Mouse (Mus musculus): ENCODE data around the gene Asb18.

Asb18 gene

GRCm38 (mm10) chr1:89999858-90000257 lies 14.6 kb downstream of the Asb18 start:
- TF ChIP-seq GATA4 (IDR thresholded peaks at IDR 0.05; ENCODE audit: insufficient replicate concordance, low read length) = no peak

GRCm38 (mm10) chr1:89998696-89999095 lies 15.8 kb downstream of the Asb18 start:
- TF ChIP-seq GATA4 (IDR thresholded peaks at IDR 0.05; ENCODE audit: insufficient replicate concordance, low read length) = no peak

GRCm38 (mm10) chr1:89998076-89998475 lies 16.4 kb downstream of the Asb18 start:
- TF ChIP-seq GATA4 (IDR thresholded peaks at IDR 0.05; ENCODE audit: insufficient replicate concordance, low read length) = no peak

GRCm38 (mm10) chr1:89992256-89992655 lies 22.2 kb downstream of the Asb18 start:
- TF ChIP-seq GATA4 (IDR thresholded peaks at IDR 0.05; ENCODE audit: insufficient replicate concordance, low read length) = no peak

GRCm38 (mm10) chr1:89977261-89977660 lies 37.2 kb downstream of the Asb18 start:
- no peak for TF ChIP-seq GATA4 (IDR thresholded peaks at IDR 0.05; ENCODE audit: insufficient replicate concordance, low read length)

- no peak for TF ChIP-seq GATA4 (IDR thresholded peaks at IDR 0.05; ENCODE audit: insufficient replicate concordance, low read length)
Observed at GRCm38 (mm10) chr1:89976411-89976810, 38.1 kb downstream of the Asb18 start.

- no peak for TF ChIP-seq GATA4 (IDR thresholded peaks at IDR 0.05; ENCODE audit: insufficient replicate concordance, low read length)
Observed at GRCm38 (mm10) chr1:89974541-89974940, 39.9 kb downstream of the Asb18 start.

- no peak for TF ChIP-seq GATA4 (IDR thresholded peaks at IDR 0.05; ENCODE audit: insufficient replicate concordance, low read length)
Observed at GRCm38 (mm10) chr1:89971848-89972247, 42.6 kb downstream of the Asb18 start.

GRCm38 (mm10) chr1:89969714-89970110 lies 44.8 kb downstream of the Asb18 start:
- no peak for TF ChIP-seq GATA4 (IDR thresholded peaks at IDR 0.05; ENCODE audit: insufficient replicate concordance, low read length)

GRCm38 (mm10) chr1:89969072-89969713 lies 45.3 kb downstream of the Asb18 start:
- TF ChIP-seq GATA4 (IDR thresholded peaks at IDR 0.05; ENCODE audit: insufficient replicate concordance, low read length) = no peak

- TF ChIP-seq GATA4 (IDR thresholded peaks at IDR 0.05; ENCODE audit: insufficient replicate concordance, low read length) = no peak
Observed at GRCm38 (mm10) chr1:89968111-89968851, 46.2 kb downstream of the Asb18 start.

- no peak for TF ChIP-seq GATA4 (IDR thresholded peaks at IDR 0.05; ENCODE audit: insufficient replicate concordance, low read length)
Observed at GRCm38 (mm10) chr1:89967585-89967984, 46.9 kb downstream of the Asb18 start.

GRCm38 (mm10) chr1:89964426-89964825 lies 50.0 kb downstream of the Asb18 start:
- no peak for TF ChIP-seq GATA4 (IDR thresholded peaks at IDR 0.05; ENCODE audit: insufficient replicate concordance, low read length)

- TF ChIP-seq GATA4 (IDR thresholded peaks at IDR 0.05; ENCODE audit: insufficient replicate concordance, low read length) = no peak
Observed at GRCm38 (mm10) chr1:89963296-89963695, 51.2 kb downstream of the Asb18 start.

- no peak for TF ChIP-seq GATA4 (IDR thresholded peaks at IDR 0.05; ENCODE audit: insufficient replicate concordance, low read length)
Observed at GRCm38 (mm10) chr1:89962092-89962491, 52.4 kb downstream of the Asb18 start.

GRCm38 (mm10) chr1:89959393-89959792 lies 55.1 kb downstream of the Asb18 start:
- TF ChIP-seq GATA4 (IDR thresholded peaks at IDR 0.05; ENCODE audit: insufficient replicate concordance, low read length) = no peak

- no peak for TF ChIP-seq GATA4 (IDR thresholded peaks at IDR 0.05; ENCODE audit: insufficient replicate concordance, low read length)
Observed at GRCm38 (mm10) chr1:89943202-89943601, 71.3 kb downstream of the Asb18 start.
